ENCODE assay signal across 21 mouse cellular contexts in genomic region chr17:16704199-16704598, GRCm38 (mm10).
"Had no signal": no experiment of that assay in that cellular context is flagged by ENCODE, and none has a peak within 500 bp of the region (broad histone marks: within the 10 kb centered on the region; RNA-seq: fewer than 3 reads in every experiment).

No protein-coding gene starts in this region.

- H3K27ac ChIP-seq: limb, embryonic 12.5 days; limb, embryonic 15.5 days; liver, embryonic 14.5 days; macrophage; midbrain, embryonic 12.5 days; midbrain, embryonic 15.5 days; neural tube, embryonic 12.5 days; neural tube, embryonic 15.5 days; stomach, postnatal 0 days had no signal

- H3K9me3 ChIP-seq: limb, embryonic 12.5 days; limb, embryonic 15.5 days; midbrain, embryonic 12.5 days; midbrain, embryonic 15.5 days; neural tube, embryonic 12.5 days; neural tube, embryonic 15.5 days had no signal

- H3K4me3 ChIP-seq: limb, embryonic 12.5 days; limb, embryonic 15.5 days; midbrain, embryonic 12.5 days; midbrain, embryonic 15.5 days; neural tube, embryonic 12.5 days; neural tube, embryonic 15.5 days had no signal

- H3K9ac ChIP-seq: limb, embryonic 12.5 days; limb, embryonic 15.5 days; liver, embryonic 14.5 days; liver, postnatal 0 days; lung, embryonic 14.5 days; midbrain, embryonic 12.5 days; midbrain, embryonic 15.5 days; neural tube, embryonic 12.5 days; neural tube, embryonic 15.5 days had no signal

- ATAC-seq: liver, postnatal 0 days; lung, postnatal 0 days; midbrain, embryonic 15.5 days had no signal

- H3K27me3 ChIP-seq: limb, embryonic 12.5 days; limb, embryonic 15.5 days; midbrain, embryonic 12.5 days; midbrain, embryonic 15.5 days; neural tube, embryonic 12.5 days; neural tube, embryonic 15.5 days had no signal

- H3K36me3 ChIP-seq: limb, embryonic 12.5 days; limb, embryonic 15.5 days; midbrain, embryonic 12.5 days; midbrain, embryonic 15.5 days; neural tube, embryonic 12.5 days; neural tube, embryonic 15.5 days had no signal

- H3K4me2 ChIP-seq: limb, embryonic 12.5 days; limb, embryonic 15.5 days; liver, embryonic 11.5 days; lung, embryonic 14.5 days; midbrain, embryonic 12.5 days; midbrain, embryonic 15.5 days; neural tube, embryonic 12.5 days; neural tube, embryonic 15.5 days had no signal

- DNase-seq: kidney, adult 9 months; kidney, postnatal 14 days; kidney, postnatal 4 days; left cerebral cortex, postnatal 4 days; liver, postnatal 0 days; lung, embryonic 14.5 days; right cerebral cortex, adult 18-20 months; right cerebral cortex, postnatal 14 days; right cerebral cortex, postnatal 4 days; thymus, postnatal 36 days had no signal

- H3K4me1 ChIP-seq: limb, embryonic 12.5 days; limb, embryonic 15.5 days; midbrain, embryonic 12.5 days; midbrain, embryonic 15.5 days; neural tube, embryonic 12.5 days; neural tube, embryonic 15.5 days had no signal
